Mouse (Mus musculus): ENCODE results near the gene Hist1h2ai.
A peak's percentile ranks its signal among the peaks of the same experiment; 100 is the strongest.

- TF ChIP-seq CTCF (IDR thresholded peaks at IDR 0.05; ENCODE audit: low read depth) (peak; percentile 34), EP300 (IDR thresholded peaks at IDR 0.05; ENCODE audit: low read depth) (no peak)
Measured at GRCm38 (mm10) chr13:21722993-21723836, 7.0 kb downstream of the Hist1h2ai start.
